Mouse (Mus musculus): ENCODE measurements around the gene Tbcd.

GRCm38 (mm10) chr11:121474831-121475230 is 23.1 kb downstream of the Tbcd start:
- TF ChIP-seq CTCF (conservative IDR thresholded peaks at IDR 0.05; ENCODE audit: low read length) (no peak), POU5F1 (IDR thresholded peaks at IDR 0.05; ENCODE audit: borderline replicate concordance, low read length) (no peak)
